Mouse (Mus musculus): ENCODE results near the gene Arrdc2. TPM values are rescaled to one million over a fixed set of nuclear protein-coding genes. Genes with fewer than 3 reads are reported as not detected.
A peak's percentile ranks its signal among the peaks of the same experiment; 100 is the strongest.

The Arrdc2 gene
- 9.0 and 9.6 TPM in 2 replicates for polyA plus RNA-seq (2015; fragmentation: Nextera tagmentation; extraction: Ambion mirVana)

DNA sequence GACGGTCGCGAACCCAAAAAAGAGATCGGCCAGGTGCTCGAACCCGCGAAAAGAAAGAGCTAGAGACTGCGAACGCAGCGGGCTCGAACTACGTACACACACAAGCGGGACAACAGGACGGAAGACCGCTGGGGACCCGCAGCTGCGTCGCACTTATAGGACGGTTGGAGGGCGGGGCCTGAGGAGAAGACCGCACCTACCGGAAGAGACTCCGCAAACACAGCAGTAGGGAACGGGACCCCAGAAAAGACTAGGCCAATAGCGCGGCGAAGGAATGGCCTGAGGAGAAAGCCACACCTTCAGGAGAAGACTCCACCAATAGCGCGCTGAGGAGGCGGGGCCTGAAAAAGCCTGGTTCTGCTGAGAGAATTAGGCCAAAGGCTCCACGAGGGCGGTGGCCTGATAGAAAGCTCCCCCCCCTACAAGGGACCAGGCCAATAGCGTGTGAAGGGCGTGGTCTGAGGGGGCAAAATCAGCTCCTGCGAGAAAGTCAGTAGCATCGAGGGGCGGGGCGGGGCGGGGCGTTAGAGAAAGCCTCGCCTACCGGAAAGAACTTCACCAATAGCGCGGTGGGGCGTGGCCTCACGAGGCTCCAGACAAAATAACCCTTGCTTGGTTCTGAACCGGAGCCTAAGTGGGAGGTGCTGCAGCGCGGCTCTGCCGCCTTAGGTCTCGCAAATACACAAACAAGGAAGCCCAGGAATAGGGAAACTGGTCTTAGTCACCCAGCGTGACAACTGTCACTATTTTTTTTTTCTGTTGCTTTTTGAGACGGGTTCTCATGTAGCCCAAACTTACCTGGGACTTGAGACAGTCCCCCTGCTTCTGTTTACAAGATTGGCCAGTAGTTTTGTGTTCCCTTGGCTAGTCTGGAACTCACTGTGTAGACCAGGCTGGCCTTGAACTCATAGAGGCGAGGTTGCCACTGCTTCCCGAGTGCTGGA, at the start of gene Arrdc2:
Gene Arrdc2, minus strand, starts transcription at position 313 of the 944 bp plus-strand sequence.
- no peaks in the 10 kb centered on the region for H3K27me3 ChIP-seq
- H3K27ac ChIP-seq (replicated peaks) = peak within 1 kb of the TSS; percentile 94
- H3K9me3 ChIP-seq = no peaks in the 10 kb centered on the region
- H3K36me3 ChIP-seq = no peaks in the 10 kb centered on the region
- H3K4me3 ChIP-seq = peak within 1 kb of the TSS; percentile 72
- H3K4me2 ChIP-seq (replicated peaks) = peak within 1 kb of the TSS; percentile 61
- H3K9ac ChIP-seq (replicated peaks) = peak within 1 kb of the TSS; percentile 68
- peak; percentile 97 for ATAC-seq (replicated peaks)
- WGBS = 2% methylated on average over 55 of the region's 55 CpGs
- H3K4me1 ChIP-seq = peaks cover 18% of the 10 kb centered on the region

DNA sequence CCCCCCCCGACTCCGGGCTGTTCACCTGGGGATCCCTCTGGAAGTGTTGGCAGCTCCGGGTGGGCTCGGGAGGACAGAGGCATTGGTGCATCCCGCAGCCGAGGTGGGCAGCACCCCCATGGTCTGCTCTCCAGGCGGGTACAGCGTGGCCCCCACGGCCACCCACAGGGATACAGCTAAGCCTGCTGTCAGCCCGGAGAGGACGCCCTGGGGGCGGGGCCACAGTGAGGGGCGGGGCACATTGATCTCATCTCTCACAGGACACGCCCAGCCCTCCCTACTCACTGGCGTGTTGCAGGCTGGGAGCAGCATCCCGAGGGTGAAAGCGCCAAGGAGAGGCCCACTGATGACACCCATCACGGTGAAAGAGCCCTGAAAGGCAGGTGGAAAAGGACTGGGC, 48.1 kb upstream of the Arrdc2 start:
- Histone ChIP-seq H3K4me1 (peaks cover 12% of the 10 kb centered on the region), H3K27me3 (peaks cover 22% of the 10 kb centered on the region), H3K4me3 (peak overlapping the region; percentile 7; the same call in 1 of the 2 replicates), H3K9ac (replicated peaks) (no peak overlapping the region), H3K4me2 (replicated peaks) (peak overlapping the region; percentile 32), H3K27ac (replicated peaks) (no peak overlapping the region), H3K9me3 (no peaks in the 10 kb centered on the region), H3K36me3 (no peaks in the 10 kb centered on the region)
- WGBS = 4% methylated on average over 16 of the region's 18 CpGs
- no peak for ATAC-seq (replicated peaks)

DNA sequence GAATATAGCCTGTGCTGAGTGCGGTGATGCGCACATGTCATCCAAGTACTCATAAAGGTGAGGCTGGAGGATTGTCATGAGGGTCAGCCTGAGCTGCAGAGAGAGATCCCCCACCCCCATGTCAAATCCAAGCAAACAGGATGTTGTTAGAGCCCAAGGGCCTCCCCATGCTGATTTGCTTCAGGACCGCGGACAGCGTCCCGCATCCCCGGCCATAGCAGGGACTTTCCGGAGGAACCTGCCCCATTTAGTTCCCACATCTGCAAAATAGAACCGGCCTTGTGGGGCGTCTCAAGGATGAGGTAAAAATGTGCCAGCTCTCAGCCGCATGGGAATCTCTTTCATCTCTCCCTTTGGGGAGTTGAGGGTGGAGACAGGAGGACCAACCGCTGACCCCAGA, 46.1 kb upstream of the Arrdc2 start:
- peaks cover 1% of the 10 kb centered on the region for H3K27me3 ChIP-seq
- H3K27ac ChIP-seq (replicated peaks) = no peak overlapping the region
- H3K9ac ChIP-seq (replicated peaks) = no peak overlapping the region
- H3K4me1 ChIP-seq = 0 out of 2 replicates have a peak, but pooled peaks cover 3% of the 10 kb centered on the region
- H3K4me3 ChIP-seq = no peak overlapping the region
- no peaks in the 10 kb centered on the region for H3K36me3 ChIP-seq
- no peaks in the 10 kb centered on the region for H3K9me3 ChIP-seq
- 22% methylated on average over 12 of the region's 12 CpGs for WGBS
- ATAC-seq (replicated peaks) = no peak
- no peak overlapping the region for H3K4me2 ChIP-seq (replicated peaks)

DNA sequence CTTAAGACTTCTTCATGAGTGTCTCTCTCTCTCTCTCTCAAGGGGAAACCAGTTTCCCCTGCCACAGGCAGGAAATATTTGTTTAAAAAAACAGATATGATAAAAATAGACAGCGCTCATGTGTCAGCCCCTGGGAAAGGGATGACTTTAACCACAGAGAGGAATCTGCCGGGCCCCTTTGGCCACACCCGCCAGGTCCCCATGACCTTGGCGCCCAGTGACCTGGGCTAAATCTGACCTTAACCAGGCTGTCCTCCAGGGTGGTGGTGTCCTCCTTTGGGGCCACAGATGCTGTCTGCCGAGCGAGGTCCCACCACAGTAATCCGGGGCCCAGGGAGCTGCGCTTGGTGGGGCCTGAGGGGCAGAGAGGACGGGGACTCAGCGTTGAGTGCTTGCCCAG, 45.2 kb upstream of the Arrdc2 start:
- Histone ChIP-seq H3K36me3 (no peaks in the 10 kb centered on the region), H3K4me1 (0 out of 2 replicates have a peak, but pooled peaks cover 3% of the 10 kb centered on the region), H3K4me3 (no peak overlapping the region), H3K27me3 (no peaks in the 10 kb centered on the region), H3K9ac (replicated peaks) (no peak overlapping the region), H3K27ac (replicated peaks) (no peak overlapping the region), H3K9me3 (no peaks in the 10 kb centered on the region), H3K4me2 (replicated peaks) (no peak overlapping the region)
- 94% methylated on average over 10 of the region's 10 CpGs for WGBS
- no peak for ATAC-seq (replicated peaks)

DNA sequence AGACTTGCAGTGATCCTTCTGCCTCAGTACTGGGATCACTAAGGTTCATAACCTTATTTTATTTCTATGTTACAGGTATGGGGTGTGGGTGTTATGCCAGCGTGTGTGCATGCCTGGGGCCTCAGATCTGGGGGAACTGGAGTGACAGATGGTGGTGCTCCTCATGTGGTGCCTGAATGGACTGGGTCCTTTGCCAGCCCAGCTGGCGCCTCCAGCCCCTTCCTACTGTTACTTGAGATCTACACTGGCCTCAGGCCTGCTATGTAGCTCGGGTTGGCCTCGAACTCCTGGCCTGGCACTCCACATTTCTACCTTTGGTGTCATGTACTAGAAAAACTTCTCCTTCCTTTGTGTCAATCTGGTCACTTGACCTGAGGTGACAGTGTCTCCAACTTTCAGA, 44.7 kb upstream of the Arrdc2 start:
- H3K9me3 ChIP-seq = no peaks in the 10 kb centered on the region
- H3K4me1 ChIP-seq = 0 out of 2 replicates have a peak, but pooled peaks cover 3% of the 10 kb centered on the region
- ATAC-seq (replicated peaks) = no peak
- no peak overlapping the region for H3K9ac ChIP-seq (replicated peaks)
- no peak overlapping the region for H3K4me2 ChIP-seq (replicated peaks)
- H3K27me3 ChIP-seq = no peaks in the 10 kb centered on the region
- H3K4me3 ChIP-seq = no peak overlapping the region
- H3K27ac ChIP-seq (replicated peaks) = no peak overlapping the region
- WGBS = 81% methylated on average over 4 of the region's 4 CpGs
- H3K36me3 ChIP-seq = no peaks in the 10 kb centered on the region

DNA sequence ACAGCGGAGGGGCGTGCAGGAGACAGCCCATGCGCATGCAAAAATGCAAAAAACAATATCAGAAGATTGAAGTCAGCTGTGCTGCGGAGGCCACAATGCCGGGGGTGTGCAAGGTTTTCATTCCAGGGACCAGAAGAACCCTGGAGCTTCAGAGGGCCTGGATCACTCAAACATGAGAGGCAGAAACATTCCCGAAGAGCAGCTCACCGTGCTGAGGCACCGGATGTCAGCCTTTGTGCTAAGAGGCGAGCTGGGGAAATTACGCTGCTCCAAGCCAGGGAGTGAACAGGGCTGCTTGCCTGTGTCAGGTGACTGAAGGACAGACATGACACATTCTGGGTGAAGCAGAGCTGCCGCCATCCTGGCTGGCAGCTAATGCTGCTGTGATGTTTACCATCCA, 41.0 kb upstream of the Arrdc2 start:
- Histone ChIP-seq H3K27ac (replicated peaks) (no peak overlapping the region), H3K36me3 (no peaks in the 10 kb centered on the region), H3K27me3 (no peaks in the 10 kb centered on the region), H3K4me2 (replicated peaks) (no peak overlapping the region), H3K4me1 (no peaks in the 10 kb centered on the region), H3K9me3 (no peaks in the 10 kb centered on the region), H3K4me3 (no peak overlapping the region), H3K9ac (replicated peaks) (no peak overlapping the region)
- no peak for ATAC-seq (replicated peaks)
- WGBS = 38% methylated on average over 11 of the region's 11 CpGs

DNA sequence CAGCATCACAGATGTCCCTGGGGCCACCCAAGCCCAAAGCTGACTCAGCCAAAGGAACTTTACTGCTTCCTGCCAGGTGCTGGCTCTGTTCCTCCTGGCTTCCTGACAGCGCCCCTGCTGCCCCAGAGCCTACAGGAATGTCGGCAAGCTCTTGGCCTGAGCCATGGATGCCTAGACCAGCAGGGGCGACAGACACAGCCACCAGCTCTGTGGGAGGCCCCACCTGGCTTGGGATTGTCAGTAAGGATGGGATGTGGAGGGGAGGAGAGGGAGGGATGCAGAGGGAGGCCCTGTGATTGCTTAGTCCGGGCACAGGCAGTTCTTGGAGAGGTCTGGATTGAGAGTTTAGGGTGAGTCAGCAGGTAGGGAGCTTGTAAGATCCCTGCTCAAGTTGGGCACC, 40.6 kb upstream of the Arrdc2 start:
- no peaks in the 10 kb centered on the region for H3K36me3 ChIP-seq
- H3K27me3 ChIP-seq = no peaks in the 10 kb centered on the region
- H3K4me2 ChIP-seq (replicated peaks) = no peak overlapping the region
- 8% methylated on average over 4 of the region's 4 CpGs for WGBS
- H3K4me3 ChIP-seq = no peak overlapping the region
- no peaks in the 10 kb centered on the region for H3K4me1 ChIP-seq
- no peak; the same call in 1 of the 2 replicates for ATAC-seq (replicated peaks)
- H3K9me3 ChIP-seq = no peaks in the 10 kb centered on the region
- no peak overlapping the region for H3K27ac ChIP-seq (replicated peaks)
- H3K9ac ChIP-seq (replicated peaks) = no peak overlapping the region

DNA sequence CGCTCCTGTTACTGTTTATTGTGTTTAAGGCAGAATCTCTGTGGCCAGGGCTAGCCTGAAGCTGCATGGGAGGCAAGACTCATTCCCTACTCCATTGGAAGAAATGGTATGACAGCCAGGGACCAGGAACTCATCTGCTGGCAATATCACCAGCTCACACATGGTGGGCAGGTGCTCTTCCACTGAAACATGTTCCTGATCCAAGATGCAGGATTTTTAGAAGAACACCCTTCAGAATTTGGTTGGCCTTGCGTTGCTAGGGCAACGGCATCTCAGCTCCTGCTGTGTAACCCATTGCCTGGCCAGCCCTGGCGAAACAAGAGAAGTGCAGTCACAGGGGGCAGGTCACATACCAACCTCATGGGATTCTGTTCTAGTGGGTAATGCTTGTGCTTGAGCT, 40.0 kb upstream of the Arrdc2 start:
- Histone ChIP-seq H3K4me1 (no peaks in the 10 kb centered on the region), H3K27ac (replicated peaks) (no peak overlapping the region), H3K4me2 (replicated peaks) (no peak overlapping the region), H3K9me3 (no peaks in the 10 kb centered on the region), H3K4me3 (no peak overlapping the region), H3K27me3 (no peaks in the 10 kb centered on the region), H3K36me3 (no peaks in the 10 kb centered on the region), H3K9ac (replicated peaks) (no peak overlapping the region)
- ATAC-seq (replicated peaks) = no peak
- WGBS = 48% methylated on average over 4 of the region's 4 CpGs

DNA sequence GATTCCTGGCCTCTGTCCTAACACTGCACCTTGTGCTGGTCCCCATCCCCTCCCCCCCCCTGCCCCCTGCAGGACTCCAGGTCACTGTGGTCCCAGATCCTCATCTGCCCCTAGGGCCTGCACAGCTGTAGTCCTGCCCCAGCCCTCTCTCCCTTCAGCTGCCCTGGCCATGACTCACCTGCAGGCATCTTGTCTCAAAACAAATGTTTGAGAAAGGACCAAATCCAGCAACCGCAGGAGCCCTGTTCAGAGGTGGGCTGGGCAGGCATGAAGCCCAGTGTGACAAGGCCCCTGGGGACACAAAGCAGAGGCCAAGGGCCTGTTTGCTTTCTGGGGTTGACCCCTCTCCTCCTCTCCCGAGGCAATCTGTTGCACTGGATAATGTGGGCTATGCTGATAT, 38.7 kb upstream of the Arrdc2 start:
- no peaks in the 10 kb centered on the region for H3K9me3 ChIP-seq
- H3K4me3 ChIP-seq = no peak overlapping the region
- H3K4me2 ChIP-seq (replicated peaks) = no peak overlapping the region
- no peak overlapping the region for H3K9ac ChIP-seq (replicated peaks)
- no peak for ATAC-seq (replicated peaks)
- H3K27me3 ChIP-seq = no peaks in the 10 kb centered on the region
- H3K27ac ChIP-seq (replicated peaks) = no peak overlapping the region
- 66% methylated on average over 2 of the region's 2 CpGs for WGBS
- H3K36me3 ChIP-seq = no peaks in the 10 kb centered on the region
- no peaks in the 10 kb centered on the region for H3K4me1 ChIP-seq

DNA sequence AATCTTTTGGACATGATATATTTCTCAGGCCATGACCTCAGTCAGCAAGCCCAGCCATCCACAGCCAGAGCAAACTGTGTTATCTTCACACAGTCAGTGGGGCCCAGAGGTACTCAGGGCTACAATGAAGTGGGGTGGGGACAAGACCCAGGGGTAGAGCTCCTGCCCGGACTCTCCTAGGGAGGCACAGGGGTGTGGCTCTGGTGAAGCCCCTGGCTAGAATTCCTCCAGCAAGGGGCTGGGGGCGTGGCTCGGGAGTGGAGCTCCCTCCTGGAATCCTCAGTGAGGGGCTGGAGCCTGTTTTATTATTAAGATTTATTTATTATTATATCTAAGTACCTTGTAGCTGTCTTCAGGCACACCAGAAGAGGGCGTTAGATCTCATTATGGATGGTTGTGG, 36.9 kb upstream of the Arrdc2 start:
- 59% methylated on average over 4 of the region's 4 CpGs for WGBS
- no peaks in the 10 kb centered on the region for H3K9me3 ChIP-seq
- H3K36me3 ChIP-seq = no peaks in the 10 kb centered on the region

DNA sequence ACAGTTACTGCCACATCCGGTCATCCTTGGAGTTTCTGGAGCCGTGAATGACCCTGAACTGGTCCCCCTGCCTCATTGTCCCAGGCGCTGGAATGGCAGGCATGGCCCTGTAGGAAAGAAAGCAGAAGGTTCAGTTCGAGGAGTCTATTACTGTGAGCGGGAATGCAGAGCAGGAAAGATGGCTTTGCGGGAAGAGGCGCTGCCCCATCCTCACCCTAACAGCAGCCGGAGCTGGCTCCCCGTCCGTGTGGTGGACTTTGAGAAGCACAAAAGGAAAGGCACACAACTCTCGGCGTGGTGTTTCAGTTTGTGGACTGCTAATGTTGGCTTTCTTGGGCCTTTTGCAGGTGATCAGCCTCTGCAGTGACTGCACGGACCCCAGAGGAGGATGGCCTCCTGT, 34.9 kb upstream of the Arrdc2 start:
- H3K27me3 ChIP-seq = no peaks in the 10 kb centered on the region
- peaks cover 22% of the 10 kb centered on the region for H3K4me1 ChIP-seq
- H3K4me3 ChIP-seq = no peak overlapping the region
- no peaks in the 10 kb centered on the region for H3K36me3 ChIP-seq
- ATAC-seq (replicated peaks) = no peak
- 93% methylated on average over 13 of the region's 13 CpGs for WGBS
- H3K9ac ChIP-seq (replicated peaks) = no peak overlapping the region
- H3K9me3 ChIP-seq = no peaks in the 10 kb centered on the region
- no peak overlapping the region for H3K4me2 ChIP-seq (replicated peaks)
- 0 out of 2 replicates have a peak overlapping the region, but pooled peaks have one; percentile 95 for H3K27ac ChIP-seq (replicated peaks)

More for the DNA sequence above, 36.9 kb upstream of the Arrdc2 start:
- Histone ChIP-seq H3K9ac (replicated peaks) (no peak overlapping the region), H3K27me3 (no peaks in the 10 kb centered on the region), H3K4me3 (no peak overlapping the region), H3K4me2 (replicated peaks) (no peak overlapping the region), H3K27ac (replicated peaks) (no peak overlapping the region), H3K4me1 (peaks cover 14% of the 10 kb centered on the region)
- ATAC-seq (replicated peaks) = no peak

DNA sequence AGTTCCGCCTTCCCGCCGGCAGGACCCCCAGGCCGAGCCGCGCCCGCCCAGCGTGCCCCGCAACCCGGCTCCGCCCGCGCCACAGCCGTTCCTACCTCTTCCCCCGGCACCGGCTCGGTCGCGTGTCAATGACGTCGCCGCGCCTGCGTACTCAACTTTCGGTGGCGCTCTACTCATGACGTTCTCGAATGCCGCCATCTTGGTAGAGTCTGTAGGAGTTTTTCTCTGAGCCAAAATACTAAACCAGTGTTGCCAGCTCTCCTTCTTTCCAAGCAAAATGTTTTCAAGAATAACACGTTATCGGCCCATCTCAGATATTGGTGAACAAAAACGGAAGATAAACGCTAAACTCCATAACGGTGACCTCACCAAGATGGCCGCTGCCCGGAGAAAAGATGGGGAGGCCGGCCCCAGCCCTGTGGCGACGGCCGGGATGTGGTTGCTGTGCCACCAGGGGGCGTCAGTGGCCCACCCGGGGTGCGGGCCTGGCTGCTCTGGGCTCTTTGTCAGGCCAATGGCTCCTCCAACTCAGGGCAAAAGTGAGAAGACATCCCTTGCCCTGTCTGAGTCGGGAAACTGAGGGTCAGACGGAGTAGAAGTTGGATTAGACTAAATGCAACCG, 34.0 kb upstream of the Arrdc2 start, which contains the start of gene Ccdc124:
Gene Ccdc124, minus strand, starts transcription at position 572 of the 622 bp plus-strand sequence.
- H3K9ac ChIP-seq (replicated peaks) = peak within 1 kb of the TSS; percentile 72
- H3K4me3 ChIP-seq = peak within 1 kb of the TSS; percentile 80
- 1% methylated on average over 46 of the region's 46 CpGs for WGBS
- H3K36me3 ChIP-seq = no peaks in the 10 kb centered on the region
- H3K27ac ChIP-seq (replicated peaks) = peak within 1 kb of the TSS; percentile 95
- H3K4me1 ChIP-seq = peaks cover 32% of the 10 kb centered on the region
- no peaks in the 10 kb centered on the region for H3K9me3 ChIP-seq
- peak; percentile 86 for ATAC-seq (replicated peaks)
- no peaks in the 10 kb centered on the region for H3K27me3 ChIP-seq
- H3K4me2 ChIP-seq (replicated peaks) = peak within 1 kb of the TSS; percentile 93
